In genomic region chr17:3491667-3492066, GRCm38 (mm10) we compare ENCODE assay signal across 29 mouse cellular contexts. TPM values are rescaled to one million over a fixed set of nuclear protein-coding genes. Genes with fewer than 3 reads are reported as not detected.
A peak's percentile ranks its signal among the peaks of the same experiment; 100 is the strongest.
DNase-seq lines count a peak whose midpoint lies in the region; ATAC-seq lines count a peak whose summit lies in the region.
"Had no signal": no experiment of that assay in that cellular context is flagged by ENCODE, and none has a peak within 500 bp of the region (broad histone marks: within the 10 kb centered on the region; RNA-seq: fewer than 3 reads in every experiment).

No protein-coding gene starts in this region.

- H3K27ac ChIP-seq in heart, embryonic 12.5 days (ENCODE audit: poor library complexity, severe bottlenecking) = no peak overlapping the region
- H3K27ac ChIP-seq: embryonic facial prominence, embryonic 10.5 days; embryonic facial prominence, embryonic 13.5 days; forebrain, embryonic 12.5 days; forebrain, embryonic 15.5 days; heart, embryonic 15.5 days; hindbrain, embryonic 10.5 days; hindbrain, embryonic 13.5 days; intestine, embryonic 15.5 days had no signal

- peak; percentile 23 for DNase-seq in adrenal gland, adult 2 months
- no peak for DNase-seq in adrenal gland, adult 8-10 months
- peak; percentile 84 for DNase-seq in heart, adult 11 months
- peak; percentile 36 for DNase-seq in left cerebral cortex, postnatal 4 days
- no peak for DNase-seq in left cerebral cortex, postnatal 10 days (ENCODE audit: extremely low spot score in 1 of 2, low spot score in 2 of 2)
- DNase-seq: cerebellum, adult 11 months; cerebellum, adult 2 months; embryo, embryonic 11 days; gastrocnemius, postnatal 10 days; gastrocnemius, postnatal 36 days; heart, postnatal 10 days; heart, postnatal 36 days had no signal

- no peaks in the 10 kb centered on the region for H3K4me1 ChIP-seq in heart, embryonic 12.5 days (replicated peaks)
- H3K4me1 ChIP-seq: embryonic facial prominence, embryonic 10.5 days; embryonic facial prominence, embryonic 13.5 days; heart, embryonic 15.5 days; hindbrain, embryonic 10.5 days; hindbrain, embryonic 13.5 days had no signal

- no peaks in the 10 kb centered on the region for H3K9me3 ChIP-seq in heart, embryonic 12.5 days (replicated peaks)
- H3K9me3 ChIP-seq: embryonic facial prominence, embryonic 10.5 days; embryonic facial prominence, embryonic 13.5 days; forebrain, embryonic 12.5 days; forebrain, embryonic 15.5 days; heart, embryonic 15.5 days; hindbrain, embryonic 10.5 days; hindbrain, embryonic 13.5 days; intestine, embryonic 15.5 days had no signal

- no peak for ATAC-seq in heart, embryonic 12.5 days (ENCODE audit: insufficient number of reproducible peaks, low FRiP score)
- ATAC-seq: activated CD4-positive, CD25-positive, alpha-beta regulatory T cell, adult 4 months; forebrain, embryonic 15.5 days; hindbrain, embryonic 16.5 days; intestine, embryonic 15.5 days had no signal

- H3K4me3 ChIP-seq in heart, embryonic 12.5 days = no peak overlapping the region
- H3K4me3 ChIP-seq: embryonic facial prominence, embryonic 10.5 days; embryonic facial prominence, embryonic 13.5 days; erythroblast, embryonic 14.5 days; forebrain, embryonic 12.5 days; forebrain, embryonic 15.5 days; heart, embryonic 15.5 days; hindbrain, embryonic 10.5 days; hindbrain, embryonic 13.5 days; intestine, embryonic 15.5 days had no signal

- H3K4me2 ChIP-seq in heart, embryonic 12.5 days = no peak overlapping the region
- H3K4me2 ChIP-seq: embryonic facial prominence, embryonic 13.5 days; forebrain, embryonic 12.5 days; forebrain, embryonic 15.5 days; heart, embryonic 11.5 days; heart, embryonic 15.5 days; hindbrain, embryonic 13.5 days; intestine, embryonic 15.5 days had no signal

- no peaks in the 10 kb centered on the region for H3K27me3 ChIP-seq in heart, embryonic 12.5 days (replicated peaks)
- H3K27me3 ChIP-seq: embryonic facial prominence, embryonic 13.5 days; forebrain, embryonic 12.5 days; forebrain, embryonic 15.5 days; heart, embryonic 15.5 days; hindbrain, embryonic 13.5 days; intestine, embryonic 15.5 days had no signal

- H3K9ac ChIP-seq in heart, embryonic 12.5 days = no peak overlapping the region
- H3K9ac ChIP-seq: embryonic facial prominence, embryonic 13.5 days; forebrain, embryonic 12.5 days; forebrain, embryonic 15.5 days; heart, embryonic 15.5 days; hindbrain, embryonic 13.5 days; intestine, embryonic 15.5 days had no signal

- H3K36me3 ChIP-seq in heart, embryonic 12.5 days = no peaks in the 10 kb centered on the region
- H3K36me3 ChIP-seq: embryonic facial prominence, embryonic 10.5 days; forebrain, embryonic 12.5 days; heart, embryonic 15.5 days; hindbrain, embryonic 10.5 days; hindbrain, embryonic 13.5 days; intestine, embryonic 15.5 days had no signal

- intact Hi-C loops in left cerebral cortex, postnatal 4 days (cut with DNase I) = no loop called here
- intact Hi-C loops in left cerebral cortex, postnatal 10 days (cut with DNase I) = no loop called here

- WGBS in heart, embryonic 12.5 days = 83% methylated on average over 6 of the region's 6 CpGs

RNA-seq across cellular contexts. Expression of gene Cldn20, which starts 40.7 kb away (rescaled TPM):
- total RNA-seq in adrenal gland, adult 2 months (2021) = under 1 TPM in 1 of 2 experiments, not detected in 1; 0.46 TPM
- 0.68 TPM in 1 of 2 replicates, not detected in the other for polyA plus RNA-seq in adrenal gland, adult 2 months (2012; rRNA removed)
- total RNA-seq in adrenal gland, adult 8-10 months (2022) = under 1 TPM in 2 of 4 experiments, not detected in 2; 0.45 to 0.77 TPM
- polyA plus RNA-seq in heart, embryonic 12.5 days (2016; fragmentation: Nextera tagmentation; extraction: Ambion mirVana) = 0.51 TPM in 1 of 2 replicates, not detected in the other
- total RNA-seq in left cerebral cortex, postnatal 4 days (2021) = 1 to 10 TPM; 4.0 to 4.1 TPM
- 1 to 10 TPM; 1.3 to 2.5 TPM for total RNA-seq in left cerebral cortex, postnatal 10 days (2021)
- total RNA-seq: adrenal gland, postnatal 14 days; gastrocnemius, adult 18-20 months; gastrocnemius, postnatal 36 days; granulocyte monocyte progenitor cell, adult 5-6 weeks; heart, adult 8-10 months; heart, postnatal 10 days; heart, postnatal 36 days had no signal
- polyA plus RNA-seq: activated CD4-positive, CD25-positive, alpha-beta regulatory T cell, adult 4 months; embryonic facial prominence, embryonic 10.5 days; erythroblast, embryonic 14.5 days; forebrain, embryonic 12.5 days; heart, embryonic 11.5 days; hindbrain, embryonic 10.5 days; hindbrain, embryonic 16.5 days; intestine, embryonic 15.5 days had no signal

Comparison
In these comparisons a context has a peak if more than half of its experiments do, and no peak if none do; other contexts are left out.
1. DNase-seq: peak in adrenal gland, adult 2 months (single experiment), heart, adult 11 months (single experiment) and left cerebral cortex, postnatal 4 days (single experiment); none in adrenal gland, adult 8-10 months (single experiment) and left cerebral cortex, postnatal 10 days (0 of 2).